Mouse (Mus musculus) left cerebral cortex, postnatal 14 days (tissue): ENCODE results near the gene Cdadc1. TPM values are rescaled to one million over a fixed set of nuclear protein-coding genes. Genes with fewer than 3 reads are reported as not detected.

Source experiments
- total RNA-seq, 2 experiments: library from RNA; stranded (reverse); gene quantifications; 2 replicates each; pipeline ENCODE4 v1.2.3; 2021

Gene Cdadc1
- total RNA-seq, 2 experiments from 2014 or later = 48.7 to 52.8 TPM

Other genes starting within 250 kb of the Cdadc1 start
- under 1 TPM; 0.35 to 0.51 TPM for gene Phf11d, start 232.5 kb downstream of the Cdadc1 start, total RNA-seq
- under 1 TPM; 0.42 to 0.49 TPM for gene Phf11c, start 202.6 kb downstream of the Cdadc1 start, total RNA-seq
- gene Setdb2, start 157.1 kb downstream of the Cdadc1 start, total RNA-seq = 1 to 10 TPM; 3.9 to 4.9 TPM
- gene Cab39l, start 157.0 kb downstream of the Cdadc1 start, total RNA-seq = 10 to 100 TPM; 19.1 to 19.8 TPM
- 1 to 10 TPM; 2.0 to 2.5 TPM for gene Shisa2, start 27.3 kb upstream of the Cdadc1 start, total RNA-seq